Mouse (Mus musculus): ENCODE results near the gene Tspan1.

Tspan1 gene

DNA sequence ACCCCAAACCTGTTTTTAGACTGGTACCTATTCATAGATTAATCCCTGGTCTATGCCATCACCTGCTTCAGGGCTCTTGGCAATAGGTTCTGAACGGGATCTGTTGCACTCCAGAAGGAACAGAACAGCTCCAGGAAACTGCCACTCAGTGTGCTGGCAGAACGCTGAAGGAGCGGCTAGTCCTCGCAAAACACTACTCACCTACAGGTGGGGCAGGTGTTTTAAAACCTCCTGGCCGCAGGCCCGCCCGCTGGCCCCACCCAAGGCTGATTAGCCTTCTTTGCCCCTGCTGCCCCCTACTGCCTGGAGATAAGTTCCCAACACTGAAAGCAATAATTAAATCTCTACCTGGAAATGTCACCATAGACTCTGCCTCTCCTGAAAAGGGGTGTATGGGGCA lies at the start of gene Tspan1:
Tspan1 (minus strand) TSS at position 198 of the 400 bp plus-strand sequence.
- no peak for TF ChIP-seq GATA4 (IDR thresholded peaks at IDR 0.05; ENCODE audit: insufficient replicate concordance, low read length)

DNA sequence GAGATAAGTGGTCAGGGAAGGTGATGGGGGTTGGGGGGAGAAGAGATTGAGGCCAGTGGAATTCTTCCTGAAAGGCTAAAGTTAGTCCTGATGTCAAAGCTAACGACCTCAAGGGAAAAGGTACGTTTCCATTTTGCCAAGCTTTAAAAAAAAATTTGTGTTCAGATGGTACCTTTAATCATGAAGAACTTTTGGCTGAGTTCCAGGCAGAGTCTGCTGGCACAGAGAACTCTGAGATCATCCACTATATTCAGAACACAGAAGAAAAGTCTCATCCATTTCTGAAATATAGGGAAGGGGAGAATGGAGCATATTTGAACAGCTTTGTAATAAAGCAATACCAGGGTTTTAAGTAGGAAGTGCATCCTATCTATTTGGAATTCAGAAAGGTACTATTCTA lies 49.6 kb upstream of the Tspan1 start:
- TF ChIP-seq GATA4 (IDR thresholded peaks at IDR 0.05; ENCODE audit: insufficient replicate concordance, low read length), result no peak

DNA sequence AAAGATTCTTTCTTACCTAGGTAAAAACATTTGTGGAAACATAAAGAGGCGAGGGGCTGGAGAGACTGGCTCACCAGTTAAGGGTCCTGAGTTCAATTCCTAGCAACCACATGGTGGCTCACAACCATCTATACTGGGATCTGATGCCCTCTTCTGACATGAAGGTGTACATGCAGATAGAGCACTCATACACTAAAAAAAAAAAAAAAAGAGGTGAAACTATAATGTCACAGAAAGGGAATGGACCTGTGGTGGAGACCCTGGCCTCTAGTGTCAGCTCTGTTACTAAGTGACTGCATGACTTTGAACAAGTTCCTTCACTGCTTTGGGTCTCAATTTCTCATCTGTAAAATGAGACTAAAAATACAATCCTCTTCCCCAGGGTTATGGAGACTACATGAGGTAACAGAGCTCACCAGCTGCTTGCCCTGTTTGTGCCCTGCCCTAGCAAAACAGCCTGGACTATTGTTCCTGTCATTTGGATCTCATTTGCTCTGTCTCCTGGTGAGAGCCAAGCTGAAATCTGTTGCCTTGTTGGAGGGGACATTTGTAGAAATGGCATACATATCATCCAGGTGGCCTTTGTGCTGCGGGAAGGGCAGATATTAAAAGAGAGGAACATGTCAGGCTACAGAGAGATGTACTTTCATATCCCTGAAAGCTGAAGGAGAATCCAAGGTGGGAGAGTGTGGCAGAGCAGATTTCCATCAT lies 48.6 kb upstream of the Tspan1 start:
- no peak for TF ChIP-seq GATA4 (IDR thresholded peaks at IDR 0.05; ENCODE audit: insufficient replicate concordance, low read length)

DNA sequence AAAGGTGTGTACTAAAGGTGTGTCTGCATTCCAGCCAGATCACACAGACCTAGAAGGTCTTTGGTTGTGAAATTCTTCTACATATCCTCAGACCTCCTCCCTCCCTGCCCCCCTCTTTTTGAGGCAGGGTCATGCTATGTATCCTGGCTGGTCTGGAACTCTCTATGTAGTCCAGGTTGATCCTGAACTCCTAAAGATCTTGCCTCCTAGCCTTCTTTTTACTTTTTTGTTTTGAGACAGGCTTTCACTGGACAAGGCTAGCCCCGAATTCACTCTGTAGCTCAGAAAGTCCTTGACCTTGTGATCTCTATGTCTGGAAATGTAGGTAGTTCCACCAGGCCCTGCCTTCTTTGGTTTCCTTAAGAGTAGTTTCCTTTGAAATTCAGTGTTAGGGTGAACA lies 41.5 kb upstream of the Tspan1 start:
- no peak for TF ChIP-seq GATA4 (IDR thresholded peaks at IDR 0.05; ENCODE audit: insufficient replicate concordance, low read length)

DNA sequence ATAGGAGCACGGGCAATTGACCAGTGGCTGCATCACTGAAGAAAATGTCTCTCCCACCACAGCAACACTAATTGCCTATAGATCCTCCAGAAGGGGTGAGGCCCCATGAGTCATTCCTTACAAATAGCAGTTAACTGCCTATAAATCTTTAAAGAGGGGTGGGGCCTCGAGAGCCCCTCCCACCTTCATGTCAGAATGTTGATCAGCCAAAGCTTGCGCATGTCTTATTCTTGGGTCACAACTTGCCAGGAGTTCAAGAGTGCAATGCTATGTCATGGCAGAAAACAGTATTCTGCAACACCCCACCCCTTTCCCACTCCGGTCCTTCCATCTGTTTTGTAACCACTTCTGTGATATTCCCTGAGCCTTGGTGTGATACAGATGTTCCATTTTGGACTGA lies 39.1 kb upstream of the Tspan1 start:
- no peak for TF ChIP-seq GATA4 (IDR thresholded peaks at IDR 0.05; ENCODE audit: insufficient replicate concordance, low read length)

DNA sequence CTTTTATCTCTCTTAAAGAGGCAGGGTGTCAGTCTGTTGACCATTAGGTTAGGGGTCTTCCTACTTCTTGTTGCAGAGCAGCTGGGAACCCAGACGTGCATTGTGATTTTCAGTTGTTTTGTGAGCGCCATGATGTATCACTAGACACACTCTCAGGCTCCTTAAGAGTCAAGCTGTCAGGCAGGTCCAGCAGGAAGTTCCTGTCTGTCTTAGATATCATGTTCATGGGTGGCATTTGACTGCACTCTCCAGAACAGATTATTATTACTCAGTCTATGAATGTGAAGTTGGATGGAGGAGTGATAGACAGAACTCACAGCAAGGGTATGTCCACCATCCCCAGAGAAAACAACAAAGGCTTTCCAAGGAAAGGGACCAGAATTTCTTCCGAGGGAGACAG lies 37.0 kb upstream of the Tspan1 start:
- TF ChIP-seq GATA4 (IDR thresholded peaks at IDR 0.05; ENCODE audit: insufficient replicate concordance, low read length), result no peak

DNA sequence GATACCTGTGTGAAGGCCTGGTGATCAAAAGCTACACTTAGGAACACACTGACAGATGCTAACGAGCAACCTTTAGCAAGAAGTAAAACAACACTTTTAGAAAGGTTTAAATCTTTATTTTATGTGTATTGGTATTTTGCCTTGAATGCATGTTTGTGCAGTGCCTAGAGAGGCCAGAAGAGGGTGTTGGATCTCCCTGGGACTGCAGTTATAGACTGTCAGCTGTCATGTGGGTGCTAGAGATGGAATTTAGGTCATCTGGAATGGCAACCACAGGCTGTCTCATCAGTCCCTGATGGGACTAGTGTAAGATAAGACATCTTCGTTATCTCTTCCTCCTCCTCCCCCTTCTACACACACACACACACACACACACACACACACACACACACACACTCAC lies 31.0 kb upstream of the Tspan1 start:
- no peak for TF ChIP-seq GATA4 (IDR thresholded peaks at IDR 0.05; ENCODE audit: insufficient replicate concordance, low read length)

DNA sequence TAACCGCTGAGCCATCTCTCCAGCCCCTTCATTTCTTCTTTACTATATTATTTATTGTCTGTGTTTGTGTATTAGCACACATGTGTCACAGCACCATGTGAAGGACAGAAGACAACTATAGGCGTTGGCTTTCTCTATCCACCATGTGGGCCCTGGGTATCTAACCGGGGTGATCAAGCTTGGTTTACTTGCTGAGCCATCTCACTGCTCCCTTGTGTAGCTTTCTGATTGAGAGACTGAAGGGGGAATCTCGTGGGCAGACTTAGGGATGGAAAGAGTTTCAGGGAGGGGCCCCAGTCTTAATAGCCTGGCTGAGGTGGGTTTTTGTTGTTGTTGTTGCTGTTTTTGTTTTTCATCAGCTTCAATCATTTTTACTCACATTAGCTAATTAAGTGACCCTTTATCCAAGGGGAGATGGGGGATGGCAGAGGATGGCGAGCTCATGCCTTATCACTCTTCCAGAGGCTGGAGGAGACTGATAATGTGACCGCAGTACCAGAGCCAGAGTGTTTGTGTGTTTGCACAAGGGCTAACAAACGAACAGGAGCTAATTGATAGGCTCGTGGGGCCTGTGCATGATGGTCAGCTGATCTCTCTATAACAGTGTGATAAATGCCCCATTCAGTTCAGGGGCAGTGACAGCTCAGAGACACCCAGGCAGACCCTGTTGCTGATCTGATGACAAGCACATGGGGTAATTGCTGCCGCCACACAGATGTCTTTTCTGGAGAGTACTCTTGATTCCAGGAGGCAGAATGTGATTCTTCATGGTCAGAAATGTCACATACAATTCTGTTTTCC lies 26.4 kb upstream of the Tspan1 start:
- no peak for TF ChIP-seq GATA4 (IDR thresholded peaks at IDR 0.05; ENCODE audit: insufficient replicate concordance, low read length)

DNA sequence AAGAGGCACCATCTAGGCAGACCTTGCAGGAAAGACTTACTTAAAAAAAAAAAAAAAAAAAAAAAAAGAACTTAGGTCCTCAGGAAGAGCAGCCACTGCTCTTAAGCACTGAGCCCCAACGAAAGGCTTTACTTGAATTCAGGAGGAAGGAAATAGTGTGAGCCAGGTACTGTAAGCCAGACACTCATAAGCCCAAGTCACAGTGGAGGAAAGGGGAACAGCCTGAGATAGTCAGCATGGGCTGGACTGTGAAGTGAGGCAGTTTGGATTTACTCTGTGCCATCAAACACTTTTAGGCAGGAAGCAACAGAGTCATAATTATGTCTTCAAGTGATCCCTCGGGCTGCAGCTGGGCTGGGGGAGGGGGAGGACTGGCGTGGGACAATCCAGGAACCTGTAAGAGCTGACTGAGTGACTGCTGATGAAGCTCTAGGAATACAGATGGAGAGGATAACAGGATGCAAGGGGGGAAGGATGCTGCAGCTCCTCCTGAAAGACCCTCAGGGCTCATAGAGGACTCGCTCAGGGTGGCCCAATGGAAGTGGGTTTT lies 25.0 kb upstream of the Tspan1 start:
- no peak for TF ChIP-seq GATA4 (IDR thresholded peaks at IDR 0.05; ENCODE audit: insufficient replicate concordance, low read length)

DNA sequence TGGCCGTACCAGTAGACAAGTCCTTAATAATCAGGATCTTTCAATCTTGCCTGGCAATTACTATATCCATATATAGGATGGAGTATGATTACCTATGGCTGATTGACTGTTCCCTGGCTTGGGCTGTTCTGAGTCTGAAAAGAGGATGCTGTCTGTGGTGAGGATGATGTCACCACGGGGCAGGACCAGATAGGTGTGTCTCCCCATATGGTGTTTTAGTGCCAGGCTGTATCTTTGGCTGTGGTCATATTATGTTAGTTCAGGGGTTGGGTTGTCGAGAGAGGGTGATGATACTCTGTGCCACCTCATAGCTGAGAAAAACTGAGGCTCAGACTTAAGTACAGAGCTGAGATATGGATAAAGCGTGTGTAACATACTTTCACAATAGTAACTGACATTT lies 17.7 kb upstream of the Tspan1 start:
- TF ChIP-seq GATA4 (IDR thresholded peaks at IDR 0.05; ENCODE audit: insufficient replicate concordance, low read length), result no peak

DNA sequence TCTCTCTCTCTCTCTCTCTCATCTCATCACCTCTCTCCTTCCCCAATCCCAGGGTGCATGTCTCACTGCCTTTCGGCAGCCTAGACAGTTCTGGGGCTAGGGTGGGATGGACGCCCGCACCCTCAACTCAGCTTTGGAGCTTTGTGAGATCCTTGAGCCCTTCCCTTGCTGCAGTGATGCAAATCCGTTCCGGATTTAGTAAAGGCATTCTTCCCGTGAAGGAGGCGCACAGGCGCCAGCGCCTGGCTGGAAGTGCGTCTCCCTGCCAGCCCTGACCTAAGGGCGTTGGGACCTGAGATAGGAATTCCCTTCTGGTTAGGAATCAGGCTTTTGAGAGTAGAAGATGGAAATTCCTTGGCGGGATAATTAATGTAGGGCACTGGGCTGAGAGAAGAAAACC lies 15.3 kb upstream of the Tspan1 start:
- TF ChIP-seq GATA4 (IDR thresholded peaks at IDR 0.05; ENCODE audit: insufficient replicate concordance, low read length), result no peak

DNA sequence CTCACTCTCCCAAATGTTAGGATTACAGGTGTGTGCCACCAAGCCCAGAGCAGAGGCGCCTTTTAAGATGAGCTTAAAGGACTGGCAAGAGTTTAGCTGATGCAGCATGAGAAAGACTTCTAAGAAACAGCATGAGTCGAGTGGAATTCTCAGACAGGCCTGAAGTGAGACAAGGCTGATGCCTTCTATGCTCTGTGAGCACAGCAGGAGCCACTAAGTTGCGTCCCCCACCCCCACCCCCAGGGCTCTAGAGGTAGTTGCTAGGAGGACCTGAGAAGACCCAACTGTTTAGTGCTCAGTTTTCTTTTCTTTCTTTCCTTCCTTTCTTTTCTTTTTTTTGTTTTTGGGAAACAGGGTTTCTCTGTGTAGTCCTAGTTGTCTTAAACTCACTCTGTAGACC lies 14.7 kb upstream of the Tspan1 start:
- TF ChIP-seq GATA4 (IDR thresholded peaks at IDR 0.05; ENCODE audit: insufficient replicate concordance, low read length), result no peak

DNA sequence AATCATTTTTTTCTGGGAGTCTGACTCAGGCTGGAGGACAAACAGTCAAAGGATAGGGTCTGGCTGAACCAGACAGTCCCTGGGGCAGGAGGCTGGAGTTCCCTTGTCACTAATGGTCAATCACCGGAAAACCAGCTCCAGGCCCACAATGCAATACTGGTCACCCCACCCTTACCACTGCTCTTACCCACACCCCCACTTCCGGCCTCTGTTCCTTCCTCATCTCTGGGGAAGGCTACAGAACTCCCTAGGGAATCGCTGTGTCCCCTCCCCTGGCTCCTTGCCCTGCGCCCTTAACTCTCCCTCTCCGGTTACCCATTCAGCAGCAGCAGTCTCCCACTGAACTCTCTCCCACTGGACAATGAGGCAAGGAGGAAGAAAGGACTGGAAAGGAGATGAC lies 9.7 kb upstream of the Tspan1 start:
- TF ChIP-seq GATA4 (IDR thresholded peaks at IDR 0.05; ENCODE audit: insufficient replicate concordance, low read length), result no peak; the same call in 1 of the 2 replicates

DNA sequence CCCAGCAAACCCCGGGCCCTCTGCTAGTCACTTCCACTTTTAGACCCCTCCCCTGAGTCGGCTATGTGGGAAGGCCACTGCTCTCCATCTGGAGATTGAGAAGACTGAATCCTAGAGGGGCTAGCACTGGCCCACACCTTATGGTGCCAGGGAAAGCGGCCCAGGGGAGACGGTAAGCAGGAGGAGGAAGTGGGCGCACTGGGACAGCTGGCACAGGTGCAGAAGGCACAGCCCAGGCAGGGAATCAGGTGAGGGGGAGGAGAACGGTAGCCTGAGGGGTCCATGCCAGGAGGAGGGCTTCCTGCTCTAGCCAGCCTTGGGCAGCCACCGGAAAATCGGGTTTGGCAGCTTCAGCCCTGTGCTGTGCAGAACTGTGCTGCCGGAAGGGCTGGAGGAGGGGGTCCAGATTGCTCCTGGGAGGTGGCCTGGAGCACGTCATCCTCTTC lies 9.2 kb upstream of the Tspan1 start:
- no peak for TF ChIP-seq GATA4 (IDR thresholded peaks at IDR 0.05; ENCODE audit: insufficient replicate concordance, low read length)

DNA sequence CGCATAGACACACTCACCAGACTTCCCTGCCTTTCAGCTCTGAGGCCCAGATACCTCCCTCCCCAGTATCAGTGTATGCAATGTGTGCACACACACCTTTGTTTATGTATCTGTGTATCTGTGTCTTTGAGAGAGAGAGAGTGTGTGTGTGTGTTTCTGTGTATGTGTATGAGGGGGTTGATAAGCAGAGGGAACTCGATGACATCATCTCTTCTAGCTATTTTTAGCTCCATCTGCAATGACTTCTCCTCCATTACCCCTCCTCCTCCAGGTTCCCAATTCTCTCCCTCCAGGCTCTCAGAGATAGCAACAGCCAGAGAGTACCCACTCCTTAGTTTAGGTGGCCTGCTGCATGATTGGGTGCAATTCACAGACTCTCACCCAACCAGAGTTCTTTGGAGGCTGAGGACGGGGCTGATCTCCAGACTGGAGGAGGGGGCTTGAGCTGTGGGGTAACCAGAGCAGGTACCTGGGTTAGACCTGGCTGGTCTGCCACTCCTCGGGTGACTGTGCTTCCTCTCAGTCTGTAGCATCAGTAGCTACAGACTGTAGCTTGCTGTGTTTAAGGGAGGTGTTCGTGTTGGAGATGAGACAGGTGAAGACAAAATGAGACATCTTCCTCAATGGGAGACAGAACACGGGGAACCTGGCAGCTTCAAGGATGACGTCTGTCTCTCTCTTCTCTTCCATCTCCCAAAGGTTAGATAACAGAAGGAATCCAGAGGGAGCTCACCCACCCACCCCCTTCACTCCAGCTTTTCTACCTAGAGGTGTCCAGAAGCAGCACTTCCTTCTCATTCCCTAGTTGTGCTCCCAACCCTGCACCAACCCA lies 8.5 kb upstream of the Tspan1 start:
- TF ChIP-seq GATA4 (IDR thresholded peaks at IDR 0.05; ENCODE audit: insufficient replicate concordance, low read length), result no peak
